Mouse (Mus musculus): Measurements from ENCODE around the gene Dab2ip. TPM values are rescaled to one million over a fixed set of nuclear protein-coding genes. Genes with fewer than 3 reads are reported as not detected.

Dab2ip gene
- 53.1 and 53.3 TPM in 2 replicates for polyA plus RNA-seq (2015; fragmentation: Nextera tagmentation; extraction: Ambion mirVana)

GRCm38 (mm10) chr2:35557911-35558825 lies at the start of gene Dab2ip:
TSS of gene Dab2ip (plus strand) at chr2:35558266.

Other genes starting within 250 kb of the Dab2ip start
- gene Stom, start 221.3 kb upstream of the Dab2ip start, polyA plus RNA-seq (2015; fragmentation: Nextera tagmentation; extraction: Ambion mirVana) = 86.7 and 97.1 TPM in 2 replicates
- gene 4930568D16Rik, start 190.5 kb upstream of the Dab2ip start, polyA plus RNA-seq (2015; fragmentation: Nextera tagmentation; extraction: Ambion mirVana) = not detected in 2 replicates
- gene 4930402F06Rik, start 161.1 kb upstream of the Dab2ip start, polyA plus RNA-seq (2015; fragmentation: Nextera tagmentation; extraction: Ambion mirVana) = not detected in 2 replicates
- 10.0 and 11.0 TPM in 2 replicates for gene Ggta1, start 95.0 kb upstream of the Dab2ip start, polyA plus RNA-seq (2015; fragmentation: Nextera tagmentation; extraction: Ambion mirVana)